Mouse (Mus musculus): ENCODE measurements at regions not wholly inside any gene's neighbourhood (a gene's known extent, or its start where the extent isn't known, plus 50 kb on each side); places are given as distances from the start of the nearest gene placed in this dataset.

- Histone ChIP-seq H3K36me3 (ENCODE audit: insufficient read depth, low read length) (no peaks in the 10 kb centered on the region), H3K9me3 (ENCODE audit: low read length) (no peaks in the 10 kb centered on the region), H3K4me1 (replicated peaks; ENCODE audit: low read depth, low read length) (peaks cover 66% of the 10 kb centered on the region), H3K4me3 (replicated peaks; ENCODE audit: low read length) (no peak overlapping the region), H3K27me3 (ENCODE audit: insufficient read depth, low read length) (no peaks in the 10 kb centered on the region)
- TF ChIP-seq POU5F1 (IDR thresholded peaks at IDR 0.05; ENCODE audit: borderline replicate concordance, low read length) (peak; percentile 49), CTCF (conservative IDR thresholded peaks at IDR 0.05; ENCODE audit: low read length) (no peak)
Measured at GRCm38 (mm10) chr8:88945656-88946055, 98.3 kb downstream of the Sall1 start.

- peak; percentile 66 for TF ChIP-seq CTCF (conservative IDR thresholded peaks at IDR 0.05; ENCODE audit: low read length)
- TF ChIP-seq POU5F1 (IDR thresholded peaks at IDR 0.05; ENCODE audit: borderline replicate concordance, low read length), result no peak
- no peak for TF ChIP-seq NANOG (IDR thresholded peaks at IDR 0.05; ENCODE audit: borderline replicate concordance, low read length)
- Histone ChIP-seq H3K9me3 (ENCODE audit: low read length) (no peaks in the 10 kb centered on the region), H3K4me3 (replicated peaks; ENCODE audit: low read length) (no peak overlapping the region), H3K4me1 (replicated peaks; ENCODE audit: low read depth, low read length) (peaks cover 74% of the 10 kb centered on the region), H3K27me3 (ENCODE audit: insufficient read depth, low read length) (no peaks in the 10 kb centered on the region), H3K36me3 (ENCODE audit: insufficient read depth, low read length) (no peaks in the 10 kb centered on the region)
Measured at GRCm38 (mm10) chr8:88944038-88944437, 99.9 kb downstream of the Sall1 start.

GRCm38 (mm10) chr8:88939071-88939746 is 104.8 kb downstream of the Sall1 start:
- Histone ChIP-seq H3K27me3 (ENCODE audit: insufficient read depth, low read length) (no peaks in the 10 kb centered on the region), H3K36me3 (ENCODE audit: insufficient read depth, low read length) (no peaks in the 10 kb centered on the region), H3K9me3 (ENCODE audit: low read length) (no peaks in the 10 kb centered on the region; the same call in 1 of the 2 replicates), H3K4me1 (replicated peaks; ENCODE audit: low read depth, low read length) (peaks cover 34% of the 10 kb centered on the region), H3K4me3 (replicated peaks; ENCODE audit: low read length) (no peak overlapping the region)
- TF ChIP-seq NANOG (IDR thresholded peaks at IDR 0.05; ENCODE audit: borderline replicate concordance, low read length), result no peak
- no peak for TF ChIP-seq POU5F1 (IDR thresholded peaks at IDR 0.05; ENCODE audit: borderline replicate concordance, low read length)
- TF ChIP-seq CTCF (conservative IDR thresholded peaks at IDR 0.05; ENCODE audit: low read length), result no peak

- Histone ChIP-seq H3K4me1 (replicated peaks; ENCODE audit: low read depth, low read length) (peaks cover 12% of the 10 kb centered on the region), H3K9me3 (ENCODE audit: low read length) (no peaks in the 10 kb centered on the region; the same call in 1 of the 2 replicates)
Measured at GRCm38 (mm10) chr8:88934708-88935107, 109.3 kb downstream of the Sall1 start.

GRCm38 (mm10) chr8:88931050-88931449 is 112.9 kb downstream of the Sall1 start:
- H3K27me3 ChIP-seq (ENCODE audit: insufficient read depth, low read length), result no peaks in the 10 kb centered on the region
- H3K4me3 ChIP-seq (replicated peaks; ENCODE audit: low read length), result no peak overlapping the region
- TF ChIP-seq NANOG (IDR thresholded peaks at IDR 0.05; ENCODE audit: borderline replicate concordance, low read length), result no peak
- no peak for TF ChIP-seq POU5F1 (IDR thresholded peaks at IDR 0.05; ENCODE audit: borderline replicate concordance, low read length)
- TF ChIP-seq CTCF (conservative IDR thresholded peaks at IDR 0.05; ENCODE audit: low read length), result no peak
- no peaks in the 10 kb centered on the region for H3K36me3 ChIP-seq (ENCODE audit: insufficient read depth, low read length)
- no peaks in the 10 kb centered on the region; the same call in 1 of the 2 replicates for H3K9me3 ChIP-seq (ENCODE audit: low read length)
- no peaks in the 10 kb centered on the region; the same call in 1 of the 2 replicates for H3K4me1 ChIP-seq (replicated peaks; ENCODE audit: low read depth, low read length)

More at GRCm38 (mm10) chr8:88934708-88935107, 109.3 kb downstream of the Sall1 start:
- no peaks in the 10 kb centered on the region for H3K36me3 ChIP-seq (ENCODE audit: insufficient read depth, low read length)
- no peaks in the 10 kb centered on the region for H3K27me3 ChIP-seq (ENCODE audit: insufficient read depth, low read length)
- no peak overlapping the region for H3K4me3 ChIP-seq (replicated peaks; ENCODE audit: low read length)
- TF ChIP-seq POU5F1 (IDR thresholded peaks at IDR 0.05; ENCODE audit: borderline replicate concordance, low read length), result no peak
- TF ChIP-seq NANOG (IDR thresholded peaks at IDR 0.05; ENCODE audit: borderline replicate concordance, low read length), result no peak
- TF ChIP-seq CTCF (conservative IDR thresholded peaks at IDR 0.05; ENCODE audit: low read length), result no peak

GRCm38 (mm10) chr8:88930370-88930769 is 113.6 kb downstream of the Sall1 start:
- Histone ChIP-seq H3K9me3 (ENCODE audit: low read length) (no peaks in the 10 kb centered on the region; the same call in 1 of the 2 replicates), H3K4me3 (replicated peaks; ENCODE audit: low read length) (no peak overlapping the region), H3K4me1 (replicated peaks; ENCODE audit: low read depth, low read length) (no peaks in the 10 kb centered on the region; the same call in 1 of the 2 replicates), H3K27me3 (ENCODE audit: insufficient read depth, low read length) (no peaks in the 10 kb centered on the region), H3K36me3 (ENCODE audit: insufficient read depth, low read length) (no peaks in the 10 kb centered on the region)
- TF ChIP-seq POU5F1 (IDR thresholded peaks at IDR 0.05; ENCODE audit: borderline replicate concordance, low read length) (no peak), NANOG (IDR thresholded peaks at IDR 0.05; ENCODE audit: borderline replicate concordance, low read length) (no peak), CTCF (conservative IDR thresholded peaks at IDR 0.05; ENCODE audit: low read length) (no peak)

GRCm38 (mm10) chr8:88928675-88929377 is 115.1 kb downstream of the Sall1 start:
- no peak for TF ChIP-seq NANOG (IDR thresholded peaks at IDR 0.05; ENCODE audit: borderline replicate concordance, low read length)
- no peak for TF ChIP-seq CTCF (conservative IDR thresholded peaks at IDR 0.05; ENCODE audit: low read length)
- TF ChIP-seq POU5F1 (IDR thresholded peaks at IDR 0.05; ENCODE audit: borderline replicate concordance, low read length), result no peak
- Histone ChIP-seq H3K9me3 (ENCODE audit: low read length) (no peaks in the 10 kb centered on the region), H3K4me1 (replicated peaks; ENCODE audit: low read depth, low read length) (no peaks in the 10 kb centered on the region; the same call in 1 of the 2 replicates), H3K36me3 (ENCODE audit: insufficient read depth, low read length) (no peaks in the 10 kb centered on the region), H3K4me3 (replicated peaks; ENCODE audit: low read length) (no peak overlapping the region), H3K27me3 (ENCODE audit: insufficient read depth, low read length) (no peaks in the 10 kb centered on the region; the same call in 1 of the 2 replicates)

GRCm38 (mm10) chr8:88922840-88923239 is 121.1 kb downstream of the Sall1 start:
- Histone ChIP-seq H3K4me3 (replicated peaks; ENCODE audit: low read length) (no peak overlapping the region), H3K36me3 (ENCODE audit: insufficient read depth, low read length) (no peaks in the 10 kb centered on the region), H3K27me3 (ENCODE audit: insufficient read depth, low read length) (no peaks in the 10 kb centered on the region; the same call in 1 of the 2 replicates), H3K9me3 (ENCODE audit: low read length) (no peaks in the 10 kb centered on the region), H3K4me1 (replicated peaks; ENCODE audit: low read depth, low read length) (peaks cover under 1% of the 10 kb centered on the region; the same call in 1 of the 2 replicates)
- no peak for TF ChIP-seq POU5F1 (IDR thresholded peaks at IDR 0.05; ENCODE audit: borderline replicate concordance, low read length)
- no peak for TF ChIP-seq NANOG (IDR thresholded peaks at IDR 0.05; ENCODE audit: borderline replicate concordance, low read length)
- no peak for TF ChIP-seq CTCF (conservative IDR thresholded peaks at IDR 0.05; ENCODE audit: low read length)

Measured in E14TG2a.4 (cell line).